Mouse (Mus musculus) ES-E14 (cell line): ENCODE measurements around the gene Rgs7bp.

ENCODE experiments used
- CHD2 ChIP-seq: IDR thresholded peaks from 2 replicates; pipeline ENCODE4 v1.6.1; 2014; ENCODE audit warnings: mild to moderate bottlenecking, low read depth, low read length, inconsistent platforms
- HCFC1 ChIP-seq: IDR thresholded peaks from 2 replicates; pipeline ENCODE4 v1.6.1; 2012; ENCODE audit warnings: low read length, inconsistent platforms, borderline replicate concordance; ENCODE audit not compliant: insufficient read depth

DNA sequence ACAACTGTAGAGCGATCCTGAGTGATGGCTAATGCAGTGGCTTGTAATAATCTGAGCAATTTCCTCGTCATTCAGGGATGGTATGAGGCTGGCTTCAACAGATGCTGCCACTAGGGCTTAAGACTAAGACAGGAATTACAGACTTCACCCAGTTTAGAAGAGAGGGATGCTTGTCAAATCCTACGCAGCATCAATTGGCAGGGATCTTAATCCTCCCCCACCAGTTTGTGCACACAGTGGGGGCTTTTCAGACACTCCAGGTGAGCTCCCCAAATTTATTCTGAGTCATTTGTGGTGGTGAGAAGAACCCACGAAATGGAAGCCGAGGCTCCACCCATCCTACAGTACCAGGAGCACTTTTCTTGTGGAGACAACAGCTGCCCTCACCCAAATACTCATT, 16.4 kb downstream of the Rgs7bp start:
- TF ChIP-seq HCFC1: no peak
- TF ChIP-seq CHD2: no peak
